Mouse (Mus musculus): ENCODE results near the gene Snap23. TPM values are rescaled to one million over a fixed set of nuclear protein-coding genes. Genes with fewer than 3 reads are reported as not detected.

Snap23 gene
- polyA plus RNA-seq, 1 experiment from 2014 or later = 39.0 TPM

- Histone ChIP-seq H3K9me3 (ENCODE audit: control insufficient read depth) (no peaks in the 10 kb centered on the region), H3K36me3 (ENCODE audit: control insufficient read depth, insufficient read depth) (0 out of 2 replicates have a peak, but pooled peaks cover 12% of the 10 kb centered on the region), H3K4me3 (ENCODE audit: low read depth, low read length) (no peak overlapping the region), H3K9ac (ENCODE audit: low read depth, low read length) (no peak overlapping the region), H3K4me2 (replicated peaks; ENCODE audit: low read depth) (no peak overlapping the region), H3K27me3 (replicated peaks; ENCODE audit: control insufficient read depth, insufficient read depth, low read length) (no peaks in the 10 kb centered on the region), H3K4me1 (replicated peaks; ENCODE audit: control insufficient read depth, insufficient read depth, low read length) (0 out of 2 replicates have a peak, but pooled peaks cover 3% of the 10 kb centered on the region), H3K27ac (ENCODE audit: low read depth, low read length) (no peak overlapping the region)
- TF ChIP-seq CTCF (IDR thresholded peaks at IDR 0.05; ENCODE audit: low read depth) = no peak
- ATAC-seq = no peak
- WGBS = 66% methylated on average over 4 of the region's 4 CpGs
Measured at GRCm38 (mm10) chr2:120631957-120632356, 64.5 kb downstream of the Snap23 start.

- Histone ChIP-seq H3K4me3 (ENCODE audit: low read depth, low read length) (no peak overlapping the region), H3K9ac (ENCODE audit: low read depth, low read length) (no peak overlapping the region), H3K27me3 (replicated peaks; ENCODE audit: control insufficient read depth, insufficient read depth, low read length) (no peaks in the 10 kb centered on the region), H3K4me2 (replicated peaks; ENCODE audit: low read depth) (no peak overlapping the region), H3K9me3 (ENCODE audit: control insufficient read depth) (no peaks in the 10 kb centered on the region), H3K4me1 (replicated peaks; ENCODE audit: control insufficient read depth, insufficient read depth, low read length) (no peaks in the 10 kb centered on the region), H3K36me3 (ENCODE audit: control insufficient read depth, insufficient read depth) (no peaks in the 10 kb centered on the region), H3K27ac (ENCODE audit: low read depth, low read length) (no peak overlapping the region)
- 77% methylated on average over 8 of the region's 8 CpGs for WGBS
- no peak for ATAC-seq
- no peak for TF ChIP-seq CTCF (IDR thresholded peaks at IDR 0.05; ENCODE audit: low read depth)
Measured at GRCm38 (mm10) chr2:120640835-120641234, 73.4 kb downstream of the Snap23 start.

DNA sequence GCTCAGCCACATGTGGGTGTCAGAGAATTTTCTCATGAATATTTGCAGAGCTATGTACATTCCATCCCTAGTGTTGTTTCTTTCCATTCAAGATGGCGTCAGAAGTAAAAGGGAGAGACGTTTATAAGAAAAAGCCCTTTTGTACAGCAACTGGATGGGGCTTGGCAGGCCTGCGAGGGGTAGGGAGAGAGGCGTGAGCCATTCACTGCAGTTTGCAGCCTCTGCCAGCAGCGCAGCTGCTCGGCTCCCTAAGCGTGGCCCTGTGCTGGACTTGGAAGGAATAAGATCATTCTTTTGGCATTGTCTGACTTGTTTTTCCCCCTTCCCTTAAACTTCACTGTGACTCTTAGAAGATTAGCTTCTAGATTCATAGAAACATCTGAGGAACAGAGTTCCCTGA, 76.4 kb downstream of the Snap23 start:
- no peak overlapping the region; the same call in 1 of the 2 replicates for H3K27ac ChIP-seq (ENCODE audit: low read depth, low read length)
- no peak for ATAC-seq
- no peak for TF ChIP-seq CTCF (IDR thresholded peaks at IDR 0.05; ENCODE audit: low read depth)
- 58% methylated on average over 7 of the region's 7 CpGs for WGBS
- H3K4me3 ChIP-seq (ENCODE audit: low read depth, low read length) = no peak overlapping the region
- H3K36me3 ChIP-seq (ENCODE audit: control insufficient read depth, insufficient read depth) = no peaks in the 10 kb centered on the region
- no peaks in the 10 kb centered on the region for H3K9me3 ChIP-seq (ENCODE audit: control insufficient read depth)
- no peaks in the 10 kb centered on the region for H3K27me3 ChIP-seq (replicated peaks; ENCODE audit: control insufficient read depth, insufficient read depth, low read length)
- no peak overlapping the region for H3K4me2 ChIP-seq (replicated peaks; ENCODE audit: low read depth)
- H3K9ac ChIP-seq (ENCODE audit: low read depth, low read length) = no peak overlapping the region
- no peaks in the 10 kb centered on the region for H3K4me1 ChIP-seq (replicated peaks; ENCODE audit: control insufficient read depth, insufficient read depth, low read length)

DNA sequence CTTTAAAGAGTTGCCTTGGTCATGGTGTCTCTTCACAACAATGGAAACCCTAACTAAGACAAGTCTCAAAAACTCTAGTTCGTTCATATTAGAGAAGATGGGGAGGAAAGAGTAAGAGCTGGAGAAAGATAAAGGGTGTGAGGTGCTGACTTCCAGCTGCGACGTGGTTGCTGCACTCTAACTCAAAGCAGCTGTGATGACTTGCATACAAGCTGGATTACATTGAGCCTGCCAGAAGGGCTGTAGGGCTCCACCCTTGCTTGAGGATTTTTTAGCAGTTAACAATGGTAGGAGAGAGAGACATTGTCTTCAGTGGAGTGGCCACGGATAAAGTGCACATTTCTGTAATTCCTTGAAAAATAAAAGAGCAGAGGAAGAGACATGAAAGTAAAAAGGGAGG, 79.3 kb downstream of the Snap23 start:
- WGBS = 72% methylated on average over 4 of the region's 4 CpGs
- no peaks in the 10 kb centered on the region for H3K4me1 ChIP-seq (replicated peaks; ENCODE audit: control insufficient read depth, insufficient read depth, low read length)
- H3K27ac ChIP-seq (ENCODE audit: low read depth, low read length) = no peak overlapping the region

More for the DNA sequence above, 79.3 kb downstream of the Snap23 start:
- Histone ChIP-seq H3K9ac (ENCODE audit: low read depth, low read length) (no peak overlapping the region), H3K4me2 (replicated peaks; ENCODE audit: low read depth) (no peak overlapping the region), H3K9me3 (ENCODE audit: control insufficient read depth) (no peaks in the 10 kb centered on the region), H3K4me3 (ENCODE audit: low read depth, low read length) (no peak overlapping the region), H3K36me3 (ENCODE audit: control insufficient read depth, insufficient read depth) (no peaks in the 10 kb centered on the region), H3K27me3 (replicated peaks; ENCODE audit: control insufficient read depth, insufficient read depth, low read length) (no peaks in the 10 kb centered on the region)
- no peak for TF ChIP-seq CTCF (IDR thresholded peaks at IDR 0.05; ENCODE audit: low read depth)
- ATAC-seq = no peak

Other genes with a start within 250 kb of the Snap23 start
- gene Vps39, start 214.5 kb upstream of the Snap23 start, polyA plus RNA-seq (2015; fragmentation: Nextera tagmentation; extraction: Ambion mirVana) = 12.8 and 14.0 TPM in 2 replicates
- 9.0 and 11.1 TPM in 2 replicates for gene Ganc, start 163.8 kb upstream of the Snap23 start, polyA plus RNA-seq (2015; fragmentation: Nextera tagmentation; extraction: Ambion mirVana)
- 8.0 and 8.8 TPM in 2 replicates for gene Tmem87a, start 163.6 kb upstream of the Snap23 start, polyA plus RNA-seq (2015; fragmentation: Nextera tagmentation; extraction: Ambion mirVana)
- gene Capn3, start 111.7 kb upstream of the Snap23 start, polyA plus RNA-seq (2015; fragmentation: Nextera tagmentation; extraction: Ambion mirVana) = 0.55 and 0.61 TPM in 2 replicates
- 24.8 and 27.0 TPM in 2 replicates for gene Zfp106, start 3.8 kb upstream of the Snap23 start, polyA plus RNA-seq (2015; fragmentation: Nextera tagmentation; extraction: Ambion mirVana)
- 11.1 and 11.6 TPM in 2 replicates for gene Haus2, start 41.7 kb downstream of the Snap23 start, polyA plus RNA-seq (2015; fragmentation: Nextera tagmentation; extraction: Ambion mirVana)
- 23.6 and 24.7 TPM in 2 replicates for gene Lrrc57, start 41.8 kb downstream of the Snap23 start, polyA plus RNA-seq (2015; fragmentation: Nextera tagmentation; extraction: Ambion mirVana)
- 1.6 and 2.4 TPM in 2 replicates for gene Stard9, start 61.5 kb downstream of the Snap23 start, polyA plus RNA-seq (2015; fragmentation: Nextera tagmentation; extraction: Ambion mirVana)